Mouse (Mus musculus): ENCODE measurements at regions not wholly inside any gene's neighbourhood (a gene's known extent, or its start where the extent isn't known, plus 50 kb on each side); places are given as distances from the start of the nearest gene placed in this dataset.

- DNase-seq (ENCODE audit: low read depth, low spot score) = no peak
Observed at GRCm38 (mm10) chr13:43967516-43967915, 182.9 kb downstream of the Cd83 start.

- no peak for DNase-seq (ENCODE audit: low read depth, low spot score)
Observed at GRCm38 (mm10) chr13:43972906-43973305, 188.3 kb downstream of the Cd83 start.

- no peak for DNase-seq (ENCODE audit: low read depth, low spot score)
Observed at GRCm38 (mm10) chr13:43975281-43975680, 190.7 kb downstream of the Cd83 start.

- DNase-seq (ENCODE audit: low read depth, low spot score) = no peak
Observed at GRCm38 (mm10) chr13:43975801-43976200, 191.2 kb downstream of the Cd83 start.

- no peak for DNase-seq (ENCODE audit: low read depth, low spot score)
Observed at GRCm38 (mm10) chr13:43976676-43977075, 192.1 kb downstream of the Cd83 start.

- DNase-seq (ENCODE audit: low read depth, low spot score) = no peak
Observed at GRCm38 (mm10) chr13:43987338-43987737, 202.8 kb downstream of the Cd83 start.

GRCm38 (mm10) chr13:43988421-43988820 lies 203.8 kb downstream of the Cd83 start:
- DNase-seq (ENCODE audit: low read depth, low spot score) = no peak

GRCm38 (mm10) chr13:43990281-43991101 lies 205.9 kb downstream of the Cd83 start:
- no peak for DNase-seq (ENCODE audit: low read depth, low spot score)

- DNase-seq (ENCODE audit: low read depth, low spot score) = no peak
Observed at GRCm38 (mm10) chr13:43991774-43992173, 207.2 kb downstream of the Cd83 start.

GRCm38 (mm10) chr13:43992968-43993367 lies 208.4 kb downstream of the Cd83 start:
- no peak for DNase-seq (ENCODE audit: low read depth, low spot score)

- DNase-seq (ENCODE audit: low read depth, low spot score) = no peak
Observed at GRCm38 (mm10) chr13:43994361-43994760, 209.8 kb downstream of the Cd83 start.

GRCm38 (mm10) chr13:43995623-43996022 lies 211.0 kb downstream of the Cd83 start:
- DNase-seq (ENCODE audit: low read depth, low spot score) = no peak

GRCm38 (mm10) chr13:44001861-44002545 lies 217.4 kb downstream of the Cd83 start:
- DNase-seq (ENCODE audit: low read depth, low spot score) = no peak

GRCm38 (mm10) chr13:44012868-44013267 lies 228.3 kb downstream of the Cd83 start:
- DNase-seq (ENCODE audit: low read depth, low spot score) = no peak

GRCm38 (mm10) chr13:44018489-44019303 lies 234.1 kb downstream of the Cd83 start:
- DNase-seq (ENCODE audit: low read depth, low spot score) = no peak

GRCm38 (mm10) chr13:44019304-44019583 lies 234.7 kb downstream of the Cd83 start:
- no peak for DNase-seq (ENCODE audit: low read depth, low spot score)

GRCm38 (mm10) chr13:44020851-44021250 lies 236.3 kb downstream of the Cd83 start:
- DNase-seq (ENCODE audit: low read depth, low spot score) = no peak

- no peak for DNase-seq (ENCODE audit: low read depth, low spot score)
Observed at GRCm38 (mm10) chr13:44022106-44022505, 237.5 kb downstream of the Cd83 start.

GRCm38 (mm10) chr13:44024612-44025011 lies 240.0 kb downstream of the Cd83 start:
- no peak for DNase-seq (ENCODE audit: low read depth, low spot score)

GRCm38 (mm10) chr13:44026321-44027255 lies 242.0 kb downstream of the Cd83 start:
- DNase-seq (ENCODE audit: low read depth, low spot score) = no peak

- no peak for DNase-seq (ENCODE audit: low read depth, low spot score)
Observed at GRCm38 (mm10) chr13:44028081-44028480, 243.5 kb downstream of the Cd83 start.

Measured in c-Kit-negative CD71-positive TER-119-positive erythroid progenitor cells, embryonic 14.5 days (primary cell).